Mouse (Mus musculus) splenic B cell, adult 2 months (primary cell): ENCODE data around the gene Ngef.

Source experiments
- DNase-seq: peaks from one replicate; pipeline ENCODE4 v3.0.0-alpha.2; 2011; ENCODE audit warnings: low read depth, low spot score
- H3K27me3 ChIP-seq: 2 replicates; pipeline ENCODE4 v1.6.1; 2012; ENCODE audit warnings: mild to moderate bottlenecking, low read length, moderate library complexity, mixed read lengths; ENCODE audit not compliant: control insufficient read depth, poor library complexity, insufficient read depth, severe bottlenecking
- H3K36me3 ChIP-seq: 2 replicates; pipeline ENCODE4 v1.6.1; 2012; ENCODE audit warnings: mild to moderate bottlenecking, low read length, moderate library complexity, mixed read lengths; ENCODE audit not compliant: control insufficient read depth, poor library complexity, insufficient read depth, severe bottlenecking

Gene Ngef

DNA sequence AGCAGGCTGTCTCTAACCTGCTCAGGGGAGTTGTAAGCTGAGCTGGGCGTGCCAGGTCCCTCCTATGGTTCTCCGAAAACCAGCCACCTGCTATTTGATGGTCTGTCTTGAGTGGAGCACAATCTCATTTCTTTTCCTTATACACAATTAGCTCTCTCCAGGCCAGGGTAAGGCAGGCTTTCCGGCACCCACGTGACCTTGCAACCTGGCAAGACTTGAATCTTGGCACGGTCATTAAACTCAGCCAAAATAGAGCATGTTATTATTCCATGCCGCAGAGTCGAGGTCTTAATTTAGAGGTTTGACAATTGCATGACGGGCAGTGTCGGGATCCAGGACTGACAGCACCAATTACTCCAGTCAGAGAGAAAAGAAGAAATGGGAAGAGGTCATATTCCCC, 46.5 kb downstream of the Ngef start:
- no peaks in the 10 kb centered on the region for H3K27me3 ChIP-seq
- no peaks in the 10 kb centered on the region for H3K36me3 ChIP-seq
- DNase-seq: no peak

GRCm38 (mm10) chr1:87525041-87525440, 48.6 kb downstream of the Ngef start:
- H3K36me3 ChIP-seq: no peaks in the 10 kb centered on the region
- DNase-seq: no peak
- no peaks in the 10 kb centered on the region for H3K27me3 ChIP-seq

DNA sequence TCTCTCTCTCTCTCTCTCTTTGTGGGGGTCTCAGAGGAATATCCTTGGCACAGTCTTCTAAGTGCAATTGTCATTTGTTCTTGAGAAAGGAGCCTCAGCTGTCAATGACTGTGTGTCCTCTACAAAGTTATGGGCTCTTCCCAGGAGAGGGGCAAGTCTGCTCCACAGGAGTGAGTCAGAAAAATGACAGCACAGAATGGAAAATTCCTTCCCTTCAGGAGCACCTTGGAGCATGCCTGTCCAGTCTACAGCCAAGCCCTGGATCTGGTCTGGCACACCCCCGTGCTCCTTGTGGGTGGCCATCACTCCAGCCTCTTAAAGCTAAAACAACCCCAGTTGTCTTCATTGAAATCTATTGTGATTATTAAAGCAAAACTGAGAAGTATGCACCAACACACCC, 52.1 kb downstream of the Ngef start:
- no peaks in the 10 kb centered on the region for H3K36me3 ChIP-seq
- no peak for DNase-seq
- no peaks in the 10 kb centered on the region for H3K27me3 ChIP-seq

- Histone ChIP-seq H3K36me3 (no peaks in the 10 kb centered on the region), H3K27me3 (no peaks in the 10 kb centered on the region)
- no peak for DNase-seq
Measured at GRCm38 (mm10) chr1:87520467-87520866, 53.2 kb downstream of the Ngef start.

GRCm38 (mm10) chr1:87510845-87511244, 62.8 kb downstream of the Ngef start:
- DNase-seq: no peak
- H3K36me3 ChIP-seq: no peaks in the 10 kb centered on the region
- no peaks in the 10 kb centered on the region for H3K27me3 ChIP-seq

GRCm38 (mm10) chr1:87510166-87510691, 63.4 kb downstream of the Ngef start:
- DNase-seq: peak; percentile 13
- H3K36me3 ChIP-seq: no peaks in the 10 kb centered on the region
- no peaks in the 10 kb centered on the region for H3K27me3 ChIP-seq

- DNase-seq: no peak
- Histone ChIP-seq H3K36me3 (no peaks in the 10 kb centered on the region), H3K27me3 (no peaks in the 10 kb centered on the region)
Measured at GRCm38 (mm10) chr1:87509561-87510165, 64.0 kb downstream of the Ngef start, which contains the start of gene Neu2. TSS of gene Neu2 (plus strand) at chr1:87509889.

GRCm38 (mm10) chr1:87508591-87509560, 64.8 kb downstream of the Ngef start:
- Histone ChIP-seq H3K27me3 (no peaks in the 10 kb centered on the region), H3K36me3 (no peaks in the 10 kb centered on the region)
- DNase-seq: no peak

DNA sequence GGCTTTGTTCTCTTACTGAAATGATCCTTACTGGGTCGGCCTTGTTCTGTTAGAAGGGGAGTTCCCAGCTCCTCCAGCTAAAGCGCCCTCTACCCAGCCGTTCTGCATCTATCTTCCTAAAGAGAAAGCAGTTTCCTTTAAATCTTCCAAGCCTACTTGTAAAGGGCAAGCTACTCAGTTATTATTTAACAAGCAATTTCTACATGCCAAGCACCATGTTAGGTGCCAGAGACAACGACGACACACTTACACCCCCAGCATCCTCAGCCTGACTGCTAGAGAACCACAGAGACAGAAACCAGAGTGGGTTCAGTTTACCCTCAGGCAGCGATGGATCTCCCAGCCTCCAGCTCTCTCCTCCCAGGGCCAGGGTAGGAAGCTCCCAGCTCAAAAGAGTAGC, 65.8 kb downstream of the Ngef start:
- Histone ChIP-seq H3K27me3 (no peaks in the 10 kb centered on the region), H3K36me3 (no peaks in the 10 kb centered on the region)
- DNase-seq: no peak

DNA sequence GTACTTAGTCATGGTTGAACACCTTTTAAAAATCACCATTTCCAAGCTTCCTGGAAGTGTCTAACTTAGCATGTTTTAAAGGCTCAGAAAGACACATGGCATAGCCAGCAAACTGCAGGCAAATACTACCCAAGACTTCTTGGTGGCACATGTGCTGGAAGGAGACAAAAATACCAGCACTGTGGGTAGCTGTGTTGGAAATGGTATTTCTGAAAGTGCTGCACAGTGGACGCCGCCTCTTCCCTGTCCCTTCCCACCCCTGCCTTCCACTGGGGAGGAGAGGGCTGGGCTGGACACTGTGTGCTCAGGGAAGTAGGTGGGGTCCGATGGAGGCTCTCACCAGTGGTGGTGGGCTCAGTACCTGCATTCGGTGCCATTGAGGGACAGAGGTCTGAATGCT, 68.1 kb downstream of the Ngef start:
- no peaks in the 10 kb centered on the region for H3K36me3 ChIP-seq
- no peak for DNase-seq
- no peaks in the 10 kb centered on the region for H3K27me3 ChIP-seq

GRCm38 (mm10) chr1:87493542-87493941, 80.1 kb downstream of the Ngef start:
- DNase-seq: no peak
- Histone ChIP-seq H3K36me3 (no peaks in the 10 kb centered on the region), H3K27me3 (no peaks in the 10 kb centered on the region)

GRCm38 (mm10) chr1:87492285-87492684, 81.4 kb downstream of the Ngef start:
- DNase-seq: no peak
- H3K36me3 ChIP-seq: no peaks in the 10 kb centered on the region
- no peaks in the 10 kb centered on the region for H3K27me3 ChIP-seq

- H3K36me3 ChIP-seq: no peaks in the 10 kb centered on the region
Measured at GRCm38 (mm10) chr1:87486386-87486785, 87.3 kb downstream of the Ngef start.

GRCm38 (mm10) chr1:87482546-87482945, 91.1 kb downstream of the Ngef start:
- DNase-seq: no peak
- no peaks in the 10 kb centered on the region for H3K36me3 ChIP-seq
- H3K27me3 ChIP-seq: no peaks in the 10 kb centered on the region

More at GRCm38 (mm10) chr1:87486386-87486785, 87.3 kb downstream of the Ngef start:
- H3K27me3 ChIP-seq: no peaks in the 10 kb centered on the region
- DNase-seq: no peak
